Mouse (Mus musculus): ENCODE measurements around the gene Trib3.
A peak's percentile ranks its signal among the peaks of the same experiment; 100 is the strongest.

Gene Trib3

GRCm38 (mm10) chr2:152346776-152347465, 3.1 kb upstream of the Trib3 start:
- no peak for DNase-seq (ENCODE audit: low spot score)

GRCm38 (mm10) chr2:152345393-152345792, 1.6 kb upstream of the Trib3 start:
- no peak for DNase-seq (ENCODE audit: low spot score)

GRCm38 (mm10) chr2:152344909-152345308, 1.1 kb upstream of the Trib3 start:
- DNase-seq (ENCODE audit: low spot score) = no peak

- DNase-seq (ENCODE audit: low spot score) = no peak
Measured at GRCm38 (mm10) chr2:152344361-152344760, 529 bp upstream of the Trib3 start.

GRCm38 (mm10) chr2:152339631-152340179, 4.1 kb downstream of the Trib3 start:
- no peak for DNase-seq (ENCODE audit: low spot score)

GRCm38 (mm10) chr2:152338319-152338718, 5.5 kb downstream of the Trib3 start:
- DNase-seq (ENCODE audit: low spot score) = no peak

GRCm38 (mm10) chr2:152337591-152338212, 6.1 kb downstream of the Trib3 start:
- DNase-seq (ENCODE audit: low spot score) = no peak

GRCm38 (mm10) chr2:152336856-152337255, 7.0 kb downstream of the Trib3 start:
- DNase-seq (ENCODE audit: low spot score) = no peak

GRCm38 (mm10) chr2:152335289-152335820, 8.5 kb downstream of the Trib3 start:
- no peak for DNase-seq (ENCODE audit: low spot score)

- no peak for DNase-seq (ENCODE audit: low spot score)
Measured at GRCm38 (mm10) chr2:152333345-152334006, 10.4 kb downstream of the Trib3 start.

- DNase-seq (ENCODE audit: low spot score) = peak; percentile 95
Measured at GRCm38 (mm10) chr2:152332101-152332825, 11.6 kb downstream of the Trib3 start, which contains the start of gene Rbck1. Gene Rbck1, minus strand, starts transcription at chr2:152332653.

GRCm38 (mm10) chr2:152330858-152331423, 12.9 kb downstream of the Trib3 start:
- DNase-seq (ENCODE audit: low spot score) = no peak

- no peak for DNase-seq (ENCODE audit: low spot score)
Measured at GRCm38 (mm10) chr2:152327980-152328379, 15.9 kb downstream of the Trib3 start.

- DNase-seq (ENCODE audit: low spot score) = no peak
Measured at GRCm38 (mm10) chr2:152326654-152327053, 17.2 kb downstream of the Trib3 start.

GRCm38 (mm10) chr2:152326157-152326556, 17.7 kb downstream of the Trib3 start:
- no peak for DNase-seq (ENCODE audit: low spot score)

- no peak for DNase-seq (ENCODE audit: low spot score)
Measured at GRCm38 (mm10) chr2:152324842-152325241, 19.0 kb downstream of the Trib3 start.

- no peak for DNase-seq (ENCODE audit: low spot score)
Measured at GRCm38 (mm10) chr2:152323971-152324370, 19.9 kb downstream of the Trib3 start.

GRCm38 (mm10) chr2:152322198-152322597, 21.6 kb downstream of the Trib3 start:
- DNase-seq (ENCODE audit: low spot score) = no peak

GRCm38 (mm10) chr2:152321558-152321957, 22.3 kb downstream of the Trib3 start:
- DNase-seq (ENCODE audit: low spot score) = no peak

GRCm38 (mm10) chr2:152317054-152317453, 26.8 kb downstream of the Trib3 start:
- no peak for DNase-seq (ENCODE audit: low spot score)

GRCm38 (mm10) chr2:152313926-152314325, 29.9 kb downstream of the Trib3 start:
- no peak for DNase-seq (ENCODE audit: low spot score)

- no peak for DNase-seq (ENCODE audit: low spot score)
Measured at GRCm38 (mm10) chr2:152312996-152313395, 30.8 kb downstream of the Trib3 start.
